Mouse (Mus musculus): ENCODE data around the gene Slu7. TPM values are rescaled to one million over a fixed set of nuclear protein-coding genes. Genes with fewer than 3 reads are reported as not detected.

Slu7 gene
- polyA plus RNA-seq, 1 experiment from 2014 or later = 67.8 TPM

DNA sequence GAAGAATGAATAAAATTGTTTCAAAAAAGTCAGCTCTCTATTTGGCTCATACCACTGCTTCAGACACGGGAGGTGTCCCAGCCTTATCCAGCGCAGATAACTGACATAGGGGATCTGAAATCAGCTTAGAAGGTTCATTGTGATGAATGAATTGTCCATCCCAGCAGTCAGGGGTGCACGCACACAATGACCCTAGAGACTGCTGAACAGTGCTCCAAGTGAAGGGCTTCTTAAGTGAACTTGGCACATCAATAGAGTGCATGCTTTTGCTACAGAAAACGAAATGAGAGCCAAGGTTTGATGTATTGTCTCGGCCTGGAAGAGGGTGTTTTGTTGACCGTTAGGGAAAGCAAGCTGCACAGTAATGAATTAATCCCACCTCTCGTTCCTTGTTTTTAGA is 36.9 kb upstream of the Slu7 start:
- Histone ChIP-seq H3K9me3 (no peaks in the 10 kb centered on the region), H3K36me3 (no peaks in the 10 kb centered on the region), H3K27me3 (replicated peaks) (no peaks in the 10 kb centered on the region), H3K4me2 (replicated peaks) (no peak overlapping the region), H3K9ac (no peak overlapping the region), H3K4me3 (no peak overlapping the region), H3K4me1 (no peaks in the 10 kb centered on the region), H3K27ac (no peak overlapping the region)
- ATAC-seq (ENCODE audit: low FRiP score, low read depth) = no peak
- 79% methylated on average over 7 of the region's 7 CpGs for WGBS

GRCm38 (mm10) chr11:43399297-43399696 is 34.2 kb upstream of the Slu7 start:
- H3K9ac ChIP-seq = no peak overlapping the region
- no peak overlapping the region for H3K4me3 ChIP-seq
- no peak for ATAC-seq (ENCODE audit: low FRiP score, low read depth)
- no peak overlapping the region for H3K27ac ChIP-seq
- H3K27me3 ChIP-seq (replicated peaks) = no peaks in the 10 kb centered on the region
- H3K9me3 ChIP-seq = no peaks in the 10 kb centered on the region; the same call in 1 of the 2 replicates
- no peaks in the 10 kb centered on the region for H3K4me1 ChIP-seq
- no peaks in the 10 kb centered on the region for H3K36me3 ChIP-seq
- H3K4me2 ChIP-seq (replicated peaks) = no peak overlapping the region
- WGBS = 47% methylated on average over 4 of the region's 4 CpGs

GRCm38 (mm10) chr11:43400131-43400530 is 33.4 kb upstream of the Slu7 start:
- H3K9ac ChIP-seq = no peak overlapping the region
- H3K9me3 ChIP-seq = peaks cover 6% of the 10 kb centered on the region; the same call in 1 of the 2 replicates
- H3K4me3 ChIP-seq = no peak overlapping the region
- WGBS = 93% methylated on average over 1 of the region's 1 CpGs
- H3K27me3 ChIP-seq (replicated peaks) = no peaks in the 10 kb centered on the region
- ATAC-seq (ENCODE audit: low FRiP score, low read depth) = no peak
- no peak overlapping the region for H3K27ac ChIP-seq
- no peaks in the 10 kb centered on the region for H3K36me3 ChIP-seq
- H3K4me2 ChIP-seq (replicated peaks) = no peak overlapping the region
- H3K4me1 ChIP-seq = no peaks in the 10 kb centered on the region

GRCm38 (mm10) chr11:43404150-43404807 is 29.3 kb upstream of the Slu7 start:
- Histone ChIP-seq H3K4me2 (replicated peaks) (no peak overlapping the region), H3K4me3 (no peak overlapping the region), H3K4me1 (no peaks in the 10 kb centered on the region), H3K36me3 (no peaks in the 10 kb centered on the region), H3K27me3 (replicated peaks) (no peaks in the 10 kb centered on the region), H3K9ac (no peak overlapping the region), H3K27ac (no peak overlapping the region), H3K9me3 (peaks cover 6% of the 10 kb centered on the region; the same call in 1 of the 2 replicates)
- no peak for ATAC-seq (ENCODE audit: low FRiP score, low read depth)
- WGBS = 91% methylated on average over 15 of the region's 15 CpGs

GRCm38 (mm10) chr11:43408888-43409287 is 24.7 kb upstream of the Slu7 start:
- H3K4me1 ChIP-seq = no peaks in the 10 kb centered on the region
- no peaks in the 10 kb centered on the region for H3K27me3 ChIP-seq (replicated peaks)
- H3K36me3 ChIP-seq = no peaks in the 10 kb centered on the region
- H3K4me2 ChIP-seq (replicated peaks) = no peak overlapping the region
- H3K9me3 ChIP-seq = peaks cover 6% of the 10 kb centered on the region; the same call in 1 of the 2 replicates
- no peak overlapping the region for H3K9ac ChIP-seq
- 85% methylated on average over 2 of the region's 2 CpGs for WGBS
- H3K27ac ChIP-seq = no peak overlapping the region
- ATAC-seq (ENCODE audit: low FRiP score, low read depth) = no peak
- H3K4me3 ChIP-seq = no peak overlapping the region

DNA sequence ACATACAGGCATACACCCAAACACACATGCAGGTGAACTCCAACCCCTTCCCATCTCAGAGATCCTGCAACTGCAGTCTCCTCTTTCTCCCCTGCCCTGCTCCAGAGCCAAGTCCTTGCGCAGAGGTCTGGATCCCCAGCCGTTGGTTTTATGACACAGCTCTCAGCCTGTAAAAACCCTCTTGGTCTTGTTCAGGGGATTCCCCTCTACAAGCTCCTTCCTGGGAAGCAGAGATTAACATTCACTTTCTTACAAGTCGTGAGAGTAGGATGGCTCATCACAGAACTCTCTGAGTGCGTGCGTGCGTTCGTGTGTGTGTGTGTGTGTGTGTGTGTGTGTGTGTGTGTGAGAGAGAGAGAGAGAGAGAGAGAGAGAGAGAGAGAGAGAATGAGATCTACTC is 23.3 kb upstream of the Slu7 start:
- Histone ChIP-seq H3K4me1 (no peaks in the 10 kb centered on the region), H3K4me3 (no peak overlapping the region), H3K9me3 (no peaks in the 10 kb centered on the region), H3K9ac (no peak overlapping the region), H3K27ac (no peak overlapping the region), H3K4me2 (replicated peaks) (no peak overlapping the region), H3K27me3 (replicated peaks) (no peaks in the 10 kb centered on the region), H3K36me3 (no peaks in the 10 kb centered on the region)
- 63% methylated on average over 7 of the region's 7 CpGs for WGBS
- ATAC-seq (ENCODE audit: low FRiP score, low read depth) = no peak

- H3K4me1 ChIP-seq = no peaks in the 10 kb centered on the region
- no peak overlapping the region for H3K4me3 ChIP-seq
- H3K4me2 ChIP-seq (replicated peaks) = no peak overlapping the region
- H3K27me3 ChIP-seq (replicated peaks) = no peaks in the 10 kb centered on the region
- no peaks in the 10 kb centered on the region for H3K9me3 ChIP-seq
- H3K9ac ChIP-seq = no peak overlapping the region
- no peaks in the 10 kb centered on the region for H3K36me3 ChIP-seq
- peak; percentile 67 for ATAC-seq (ENCODE audit: low FRiP score, low read depth)
- H3K27ac ChIP-seq = no peak overlapping the region
- WGBS = 0% methylated on average over 1 of the region's 1 CpGs
Measured at GRCm38 (mm10) chr11:43411413-43411812, 22.1 kb upstream of the Slu7 start.

DNA sequence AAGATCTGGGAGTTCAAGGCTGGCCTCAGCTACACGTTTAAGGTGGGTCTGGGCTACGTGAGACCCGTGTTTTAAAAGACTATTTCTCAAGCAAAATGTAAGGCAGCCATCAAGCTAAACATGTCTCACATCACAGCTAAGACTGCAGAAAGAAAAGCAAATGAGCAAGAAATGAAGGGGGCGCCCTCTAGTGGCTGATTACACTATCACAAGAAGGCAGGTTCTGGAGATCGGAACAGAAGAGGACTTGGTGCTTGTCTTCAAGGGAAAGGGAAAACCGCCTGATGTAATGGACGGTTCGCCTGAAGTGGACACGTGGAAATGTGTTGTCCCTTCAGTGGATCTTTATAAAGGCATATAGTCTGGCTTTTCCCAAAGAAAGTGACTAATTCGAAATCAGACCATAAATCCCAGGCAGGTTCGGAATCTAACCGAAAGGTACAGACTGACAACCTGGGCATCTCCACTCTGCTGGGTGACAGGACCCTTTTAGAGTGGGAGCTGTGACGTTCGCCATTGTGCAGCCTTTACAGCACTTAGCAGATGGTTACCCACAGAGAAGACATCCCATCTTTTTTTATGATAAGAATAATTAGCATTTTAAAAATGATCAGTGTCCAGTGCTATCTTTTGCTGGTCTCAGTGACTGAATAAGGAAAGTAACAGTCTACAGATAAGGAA is 20.6 kb upstream of the Slu7 start:
- Histone ChIP-seq H3K9me3 (no peaks in the 10 kb centered on the region), H3K36me3 (no peaks in the 10 kb centered on the region), H3K4me2 (replicated peaks) (no peak overlapping the region), H3K27ac (no peak overlapping the region), H3K4me1 (no peaks in the 10 kb centered on the region), H3K9ac (no peak overlapping the region), H3K4me3 (no peak overlapping the region), H3K27me3 (replicated peaks) (no peaks in the 10 kb centered on the region)
- peak; percentile 39; the same call in 1 of the 2 replicates for ATAC-seq (ENCODE audit: low FRiP score, low read depth)
- WGBS = 27% methylated on average over 14 of the region's 14 CpGs

DNA sequence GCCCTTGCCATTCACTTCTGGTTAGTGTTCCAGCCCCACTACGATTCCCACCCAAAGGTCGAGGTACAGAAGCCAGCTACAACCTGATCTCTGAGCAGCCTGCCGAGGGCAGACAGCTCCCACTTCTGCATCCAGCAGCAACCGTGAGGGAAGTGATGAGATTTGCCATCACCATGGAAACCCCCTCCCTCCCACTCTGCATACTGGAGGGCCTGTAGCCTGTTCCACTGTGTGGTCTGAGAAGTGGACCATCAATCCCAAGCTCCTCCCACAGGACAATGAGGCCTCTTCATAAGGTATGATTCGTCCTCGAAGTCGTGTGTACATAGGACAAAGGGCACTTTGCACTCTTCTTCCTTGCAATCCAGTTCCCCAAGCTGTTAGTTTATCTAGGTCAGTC is 16.3 kb upstream of the Slu7 start:
- Histone ChIP-seq H3K9me3 (no peaks in the 10 kb centered on the region), H3K27me3 (replicated peaks) (no peaks in the 10 kb centered on the region), H3K27ac (no peak overlapping the region), H3K4me1 (no peaks in the 10 kb centered on the region), H3K36me3 (no peaks in the 10 kb centered on the region), H3K4me2 (replicated peaks) (no peak overlapping the region), H3K9ac (no peak overlapping the region), H3K4me3 (no peak overlapping the region)
- peak; percentile 61 for ATAC-seq (ENCODE audit: low FRiP score, low read depth)
- WGBS = 46% methylated on average over 7 of the region's 7 CpGs

GRCm38 (mm10) chr11:43424386-43424785 is 9.2 kb upstream of the Slu7 start:
- no peak overlapping the region for H3K27ac ChIP-seq
- H3K27me3 ChIP-seq (replicated peaks) = no peaks in the 10 kb centered on the region
- no peak overlapping the region for H3K9ac ChIP-seq
- H3K4me2 ChIP-seq (replicated peaks) = no peak overlapping the region
- H3K36me3 ChIP-seq = no peaks in the 10 kb centered on the region
- peaks cover 6% of the 10 kb centered on the region; the same call in 1 of the 2 replicates for H3K4me1 ChIP-seq
- no peak overlapping the region for H3K4me3 ChIP-seq
- no peak for ATAC-seq (ENCODE audit: low FRiP score, low read depth)
- no peaks in the 10 kb centered on the region for H3K9me3 ChIP-seq
- 82% methylated on average over 5 of the region's 5 CpGs for WGBS

- Histone ChIP-seq H3K4me2 (replicated peaks) (peak overlapping the region; percentile 58), H3K27ac (no peak overlapping the region), H3K9ac (no peak overlapping the region), H3K9me3 (no peaks in the 10 kb centered on the region), H3K36me3 (no peaks in the 10 kb centered on the region), H3K4me3 (peak overlapping the region; percentile 48), H3K27me3 (replicated peaks) (no peaks in the 10 kb centered on the region), H3K4me1 (peaks cover 6% of the 10 kb centered on the region; the same call in 1 of the 2 replicates)
- 0 out of 2 replicates have a peak, but pooled peaks have one; percentile 31 for ATAC-seq (ENCODE audit: low FRiP score, low read depth)
- WGBS = 96% methylated on average over 9 of the region's 9 CpGs
Measured at GRCm38 (mm10) chr11:43425166-43425709, 8.3 kb upstream of the Slu7 start.

DNA sequence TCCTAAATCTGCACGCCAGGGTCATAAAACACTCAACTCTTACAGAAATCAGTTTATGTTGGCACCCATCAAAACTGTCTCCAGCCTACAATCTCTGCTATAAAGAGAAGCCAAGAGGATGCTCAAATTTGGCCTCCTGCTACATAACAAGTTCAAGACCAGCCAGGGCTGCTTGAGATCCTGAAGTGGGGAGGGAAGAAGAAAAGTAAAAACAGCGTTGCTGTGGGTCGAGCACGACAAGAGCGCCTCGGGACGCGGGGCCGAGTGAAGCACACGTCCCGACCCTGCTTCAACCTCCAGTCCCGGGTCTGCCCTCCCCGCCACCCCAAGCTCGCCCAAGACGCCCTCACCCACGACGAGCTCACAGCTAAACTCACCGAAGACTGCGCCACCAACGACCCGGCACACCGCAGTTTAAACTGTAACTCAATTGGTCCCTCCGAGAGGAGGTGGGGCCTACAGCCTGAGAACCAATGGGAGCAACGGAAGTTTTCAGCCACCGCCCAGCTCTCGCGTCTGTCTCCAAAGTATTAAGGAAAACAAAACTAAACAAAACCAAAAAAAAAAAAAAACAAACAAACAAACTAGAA is 7.6 kb upstream of the Slu7 start, which contains the start of gene Pttg1:
Gene Pttg1 (minus strand): TSS at position 428 of the 590 bp plus-strand sequence.
- Histone ChIP-seq H3K36me3 (no peaks in the 10 kb centered on the region), H3K9ac (peak within 1 kb of the TSS; percentile 53), H3K4me1 (peaks cover 6% of the 10 kb centered on the region; the same call in 1 of the 2 replicates), H3K4me2 (replicated peaks) (peak within 1 kb of the TSS; percentile 58), H3K27me3 (replicated peaks) (no peaks in the 10 kb centered on the region), H3K9me3 (no peaks in the 10 kb centered on the region), H3K4me3 (peak within 1 kb of the TSS; percentile 48), H3K27ac (no peak within 1 kb of the TSS)
- WGBS = 4% methylated on average over 27 of the region's 27 CpGs
- ATAC-seq (ENCODE audit: low FRiP score, low read depth) = peak; percentile 94

All from neural tube, embryonic 12.5 days (tissue).